7 mouse cellular contexts compared by ENCODE assay signal in the genomic region with DNA sequence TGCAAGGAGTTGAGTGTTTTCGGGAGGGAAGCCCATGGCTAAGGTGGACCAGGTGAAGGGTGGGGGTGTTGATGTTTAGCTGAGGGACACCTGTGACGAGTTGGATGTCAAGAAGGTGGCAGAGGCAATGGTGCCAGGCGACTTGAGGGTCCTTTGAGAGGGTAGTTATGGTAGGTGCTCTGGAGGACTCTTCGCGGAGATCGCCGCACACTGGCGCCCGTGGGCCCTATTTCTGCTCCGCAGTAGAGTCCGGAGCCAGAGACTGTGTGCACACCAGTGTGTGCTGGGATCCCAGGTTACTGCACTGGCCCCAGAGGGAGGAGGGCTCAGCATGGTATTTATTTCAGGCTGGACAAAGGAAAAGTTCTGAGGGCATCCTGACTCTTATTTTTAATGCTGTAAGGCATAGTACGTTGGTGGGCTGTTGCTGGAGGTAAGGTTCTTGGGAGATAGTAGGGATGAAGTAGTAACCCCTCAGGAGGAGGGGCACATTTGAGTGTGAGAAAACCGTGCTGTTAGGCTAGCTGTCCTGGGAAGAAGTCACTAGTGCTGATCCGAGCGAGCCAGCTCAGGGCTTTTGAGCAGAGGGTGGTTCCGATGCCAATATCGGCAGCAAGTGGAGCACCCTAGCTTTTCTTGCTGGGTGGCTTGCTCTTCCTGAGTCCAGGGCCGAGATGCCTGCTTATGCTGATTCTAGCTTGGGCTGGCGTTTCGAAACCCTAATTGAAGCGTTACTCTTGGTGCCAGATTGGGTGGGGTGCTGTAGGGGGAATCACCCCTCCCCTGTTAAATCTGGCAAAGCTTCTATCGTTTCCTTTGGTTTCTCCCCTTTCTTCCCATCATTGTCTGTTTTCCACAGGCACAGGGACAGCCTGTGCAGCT. TPM values are rescaled to one million over a fixed set of nuclear protein-coding genes. Genes with fewer than 3 reads are reported as not detected.
A peak's percentile ranks its signal among the peaks of the same experiment; 100 is the strongest.
DNase-seq lines count a peak whose midpoint lies in the region; ATAC-seq and TF ChIP-seq lines count a peak whose summit lies in the region.

No protein-coding gene starts in this region.

- no peak for TF ChIP-seq EP300 in heart, postnatal 0 days (IDR thresholded peaks at IDR 0.05; ENCODE audit: low read depth)

- no peaks in the 10 kb centered on the region for H3K27me3 ChIP-seq in embryonic facial prominence, embryonic 12.5 days
- no peaks in the 10 kb centered on the region for H3K27me3 ChIP-seq in heart, postnatal 0 days (ENCODE audit: control insufficient read depth, insufficient read depth, low read length)
- H3K27me3 ChIP-seq in limb, embryonic 11.5 days (ENCODE audit: control insufficient read depth, insufficient read depth, low read length), result no peaks in the 10 kb centered on the region
- no peaks in the 10 kb centered on the region for H3K27me3 ChIP-seq in midbrain, embryonic 15.5 days (replicated peaks)

- no peak for TF ChIP-seq CTCF in heart, postnatal 0 days (IDR thresholded peaks at IDR 0.05; ENCODE audit: low read depth)

- peak; percentile 19; the same call in 1 of the 2 replicates for ATAC-seq in embryonic facial prominence, embryonic 12.5 days (ENCODE audit: insufficient number of reproducible peaks, insufficient read depth, low FRiP score, low TSS enrichment)
- no peak for ATAC-seq in heart, postnatal 0 days (ENCODE audit: insufficient read depth, low read depth)
- ATAC-seq in limb, embryonic 11.5 days (ENCODE audit: insufficient number of reproducible peaks, low FRiP score, low TSS enrichment, low read depth), result peak; percentile 18; the same call in 1 of the 2 replicates
- peak; percentile 32 for ATAC-seq in midbrain, embryonic 15.5 days (replicated peaks)
- ATAC-seq in granulocyte monocyte progenitor cell, adult 5-6 weeks (replicated peaks; ENCODE audit: poor library complexity, severe bottlenecking), result no peak

- H3K27ac ChIP-seq in embryonic facial prominence, embryonic 12.5 days, result peak overlapping the region; percentile 54; the same call in 1 of the 2 replicates
- peak overlapping the region; percentile 80 for H3K27ac ChIP-seq in heart, postnatal 0 days (ENCODE audit: low read depth)
- H3K27ac ChIP-seq in limb, embryonic 11.5 days (replicated peaks; ENCODE audit: low read depth, low read length), result 0 out of 2 replicates have a peak overlapping the region, but pooled peaks have one; percentile 2
- peak overlapping the region; percentile 73 for H3K27ac ChIP-seq in midbrain, embryonic 15.5 days

- peak overlapping the region; percentile 86 for H3K4me2 ChIP-seq in embryonic facial prominence, embryonic 12.5 days (replicated peaks)
- H3K4me2 ChIP-seq in heart, postnatal 0 days (ENCODE audit: low read depth, low read length), result peak overlapping the region; percentile 96
- peak overlapping the region; percentile 81 for H3K4me2 ChIP-seq in limb, embryonic 11.5 days (ENCODE audit: low read depth, severe bottlenecking)
- peak overlapping the region; percentile 98 for H3K4me2 ChIP-seq in midbrain, embryonic 15.5 days

- H3K4me3 ChIP-seq in embryonic facial prominence, embryonic 12.5 days, result peak overlapping the region; percentile 99
- peak overlapping the region; percentile 99 for H3K4me3 ChIP-seq in heart, postnatal 0 days (ENCODE audit: low read depth, low read length)
- peak overlapping the region; percentile 87 for H3K4me3 ChIP-seq in limb, embryonic 11.5 days (ENCODE audit: low read depth, low read length)
- H3K4me3 ChIP-seq in midbrain, embryonic 15.5 days, result peak overlapping the region; percentile 97

- H3K4me1 ChIP-seq in embryonic facial prominence, embryonic 12.5 days, result peaks cover 13% of the 10 kb centered on the region
- peaks cover 3% of the 10 kb centered on the region; the same call in 1 of the 2 replicates for H3K4me1 ChIP-seq in heart, postnatal 0 days (ENCODE audit: control insufficient read depth, insufficient read depth)
- H3K4me1 ChIP-seq in limb, embryonic 11.5 days (ENCODE audit: control insufficient read depth, insufficient read depth, low read length), result peaks cover 4% of the 10 kb centered on the region; the same call in 1 of the 2 replicates
- peaks cover 25% of the 10 kb centered on the region for H3K4me1 ChIP-seq in midbrain, embryonic 15.5 days

- H3K9me3 ChIP-seq in embryonic facial prominence, embryonic 12.5 days, result no peaks in the 10 kb centered on the region
- no peaks in the 10 kb centered on the region for H3K9me3 ChIP-seq in heart, postnatal 0 days (replicated peaks; ENCODE audit: control insufficient read depth, low read length)
- no peaks in the 10 kb centered on the region for H3K9me3 ChIP-seq in limb, embryonic 11.5 days (ENCODE audit: control insufficient read depth, low read length)
- no peaks in the 10 kb centered on the region for H3K9me3 ChIP-seq in midbrain, embryonic 15.5 days

- WGBS in embryonic facial prominence, embryonic 12.5 days, result 19% methylated on average over 22 of the region's 22 CpGs
- 13% methylated on average over 22 of the region's 22 CpGs for WGBS in heart, postnatal 0 days
- WGBS in limb, embryonic 11.5 days, result 20% methylated on average over 22 of the region's 22 CpGs
- 18% methylated on average over 22 of the region's 22 CpGs for WGBS in midbrain, embryonic 15.5 days

- peaks cover 9% of the 10 kb centered on the region for H3K36me3 ChIP-seq in embryonic facial prominence, embryonic 12.5 days
- peaks cover 10% of the 10 kb centered on the region; the same call in 1 of the 2 replicates for H3K36me3 ChIP-seq in heart, postnatal 0 days (replicated peaks; ENCODE audit: control insufficient read depth, insufficient read depth, low read length)
- no peaks in the 10 kb centered on the region for H3K36me3 ChIP-seq in limb, embryonic 11.5 days (ENCODE audit: control insufficient read depth, insufficient read depth, low read length)
- H3K36me3 ChIP-seq in midbrain, embryonic 15.5 days (replicated peaks), result peaks cover 3% of the 10 kb centered on the region; the same call in 1 of the 2 replicates

- DNase-seq in right cerebral cortex, postnatal 25 days, result peak; percentile 13
- DNase-seq in right cerebral cortex, postnatal 4 days, result no peak
- no peak for DNase-seq in heart, postnatal 0 days (ENCODE audit: low spot score)
- DNase-seq in limb, embryonic 11.5 days (ENCODE audit: low spot score), result peak; percentile 23

- H3K9ac ChIP-seq in embryonic facial prominence, embryonic 12.5 days, result peak overlapping the region; percentile 80
- peak overlapping the region; percentile 68 for H3K9ac ChIP-seq in heart, postnatal 0 days (replicated peaks; ENCODE audit: low read depth, low read length)
- peak overlapping the region; percentile 71 for H3K9ac ChIP-seq in limb, embryonic 11.5 days (ENCODE audit: low read length)
- peak overlapping the region; percentile 84 for H3K9ac ChIP-seq in midbrain, embryonic 15.5 days

RNA-seq across cellular contexts. Expression of a gene that starts 0.7 kb away (rescaled TPM):
- polyA plus RNA-seq in embryonic facial prominence, embryonic 12.5 days (2016; fragmentation: Nextera tagmentation; extraction: Ambion mirVana), result 52.5 and 54.1 TPM in 2 replicates
- 72.8 and 89.7 TPM in 2 replicates for total RNA-seq in heart, postnatal 0 days (2014; rRNA removed; ENCODE audit: low replicate concordance)
- 34.4 and 36.4 TPM in 2 replicates for polyA plus RNA-seq in heart, postnatal 0 days (2015; fragmentation: Nextera tagmentation; extraction: Ambion mirVana)
- 40.4 and 40.8 TPM in 2 replicates for polyA plus RNA-seq in limb, embryonic 11.5 days (2014; fragmentation: Nextera tagmentation; extraction: Ambion mirVana)
- polyA plus RNA-seq in midbrain, embryonic 15.5 days (2015; fragmentation: Nextera tagmentation; extraction: Ambion mirVana), result 41.1 and 42.6 TPM in 2 replicates
- 19.7 and 25.6 TPM in 2 replicates for total RNA-seq in granulocyte monocyte progenitor cell, adult 5-6 weeks (2014; fragmentation: Nextera tagmentation)
- 20.2 and 23.5 TPM in 2 replicates for total RNA-seq in granulocyte monocyte progenitor cell, adult 5-6 weeks (2017)

RNA-seq across cellular contexts. Expression of a gene that starts 26.5 kb away (rescaled TPM):
- polyA plus RNA-seq in embryonic facial prominence, embryonic 12.5 days (2016; fragmentation: Nextera tagmentation; extraction: Ambion mirVana), result 23.4 and 23.6 TPM in 2 replicates
- 4.2 and 5.9 TPM in 2 replicates for total RNA-seq in heart, postnatal 0 days (2014; rRNA removed; ENCODE audit: low replicate concordance)
- polyA plus RNA-seq in heart, postnatal 0 days (2015; fragmentation: Nextera tagmentation; extraction: Ambion mirVana), result 4.6 and 5.1 TPM in 2 replicates
- polyA plus RNA-seq in limb, embryonic 11.5 days (2014; fragmentation: Nextera tagmentation; extraction: Ambion mirVana), result 15.2 and 15.6 TPM in 2 replicates
- 10.5 and 11.7 TPM in 2 replicates for polyA plus RNA-seq in midbrain, embryonic 15.5 days (2015; fragmentation: Nextera tagmentation; extraction: Ambion mirVana)
- 11.8 and 16.3 TPM in 2 replicates for total RNA-seq in granulocyte monocyte progenitor cell, adult 5-6 weeks (2014; fragmentation: Nextera tagmentation)
- total RNA-seq in granulocyte monocyte progenitor cell, adult 5-6 weeks (2017), result 8.7 and 10.9 TPM in 2 replicates

RNA-seq across cellular contexts. Expression of a gene that starts 26.6 kb away (rescaled TPM):
- polyA plus RNA-seq in embryonic facial prominence, embryonic 12.5 days (2016; fragmentation: Nextera tagmentation; extraction: Ambion mirVana), result 191 TPM in 2 replicates
- total RNA-seq in heart, postnatal 0 days (2014; rRNA removed; ENCODE audit: low replicate concordance), result 37.2 and 38.2 TPM in 2 replicates
- 79.5 and 80.6 TPM in 2 replicates for polyA plus RNA-seq in heart, postnatal 0 days (2015; fragmentation: Nextera tagmentation; extraction: Ambion mirVana)
- polyA plus RNA-seq in limb, embryonic 11.5 days (2014; fragmentation: Nextera tagmentation; extraction: Ambion mirVana), result 128 and 133 TPM in 2 replicates
- polyA plus RNA-seq in midbrain, embryonic 15.5 days (2015; fragmentation: Nextera tagmentation; extraction: Ambion mirVana), result 209 and 210 TPM in 2 replicates
- total RNA-seq in granulocyte monocyte progenitor cell, adult 5-6 weeks (2014; fragmentation: Nextera tagmentation), result 9.9 and 23.4 TPM in 2 replicates
- total RNA-seq in granulocyte monocyte progenitor cell, adult 5-6 weeks (2017), result 13.9 and 14.3 TPM in 2 replicates

Comparison
In these comparisons a context has a peak if more than half of its experiments do, and no peak if none do; other contexts are left out.
1. DNase-seq: peak in right cerebral cortex, postnatal 25 days (single experiment) and limb, embryonic 11.5 days (single experiment); none in right cerebral cortex, postnatal 4 days (single experiment) and heart, postnatal 0 days (single experiment).
2. ATAC-seq: peak in embryonic facial prominence, embryonic 12.5 days (single experiment), limb, embryonic 11.5 days (single experiment) and midbrain, embryonic 15.5 days (single experiment); none in heart, postnatal 0 days (single experiment) and granulocyte monocyte progenitor cell, adult 5-6 weeks (single experiment).
3. H3K27ac ChIP-seq: peak in every context shown above with its lines; median percentile 80 in heart, postnatal 0 days; 73 in midbrain, embryonic 15.5 days; 54 in embryonic facial prominence, embryonic 12.5 days; 2 in limb, embryonic 11.5 days.
4. Peak in every context shown above with its lines, with median percentiles within 50 percentile points of each other: H3K4me2 ChIP-seq, H3K4me3 ChIP-seq and H3K9ac ChIP-seq.